Mouse (Mus musculus) liver, embryonic 16.5 days (tissue): ENCODE measurements around the gene Klhl35. TPM values are rescaled to one million over a fixed set of nuclear protein-coding genes. Genes with fewer than 3 reads are reported as not detected.
A peak's percentile ranks its signal among the peaks of the same experiment; 100 is the strongest.

Experiments used
- ATAC-seq: fragments of 200-750 bp; cut with Nextera tagmentation; 2 replicates; pipeline ENCODE4 v1.8.0; 2017; ENCODE audit warnings: low read depth, mild to moderate bottlenecking, moderate number of reproducible peaks, moderate library complexity
- H3K27ac ChIP-seq: fragments of 300-500 bp; sonication (generic); 2 replicates; pipeline ENCODE4 v1.5.1; 2014; ENCODE audit warnings: mild to moderate bottlenecking, low read length
- H3K27me3 ChIP-seq: fragments of 300-500 bp; sonication (generic); 2 replicates; pipeline ENCODE4 v1.6.1; 2014; ENCODE audit warnings: low read depth, low read length, mixed read lengths; ENCODE audit not compliant: control insufficient read depth, insufficient read depth
- H3K36me3 ChIP-seq: fragments of 300-500 bp; sonication (generic); 2 replicates; pipeline ENCODE4 v1.6.1; 2014; ENCODE audit warnings: mild to moderate bottlenecking; ENCODE audit not compliant: control insufficient read depth, insufficient read depth
- H3K4me1 ChIP-seq: fragments of 300-500 bp; sonication (generic); 2 replicates; pipeline ENCODE4 v1.6.1; 2014; ENCODE audit warnings: low read depth, low read length, mixed read lengths; ENCODE audit not compliant: control insufficient read depth
- H3K4me2 ChIP-seq: fragments of 300-500 bp; sonication (generic); 2 replicates; pipeline ENCODE4 v1.6.1; 2014; ENCODE audit warnings: low read depth, low read length, mixed read lengths
- H3K4me3 ChIP-seq: fragments of 300-500 bp; sonication (generic); 2 replicates; pipeline ENCODE4 v1.5.1; 2014; ENCODE audit warnings: low read depth, mild to moderate bottlenecking, low read length
- H3K9ac ChIP-seq: fragments of 300-500 bp; sonication (generic); 2 replicates; pipeline ENCODE4 v1.6.1; 2014; ENCODE audit warnings: low read depth, low read length
- H3K9me3 ChIP-seq: fragments of 300-500 bp; sonication (generic); replicated peaks from 2 replicates; pipeline ENCODE4 v1.6.1; 2016; ENCODE audit warnings: low read length; ENCODE audit not compliant: control insufficient read depth
- WGBS: fragments of 180-500 bp; shearing (Covaris S2); extraction: QIAGEN DNeasy Blood & Tissue Kit; methylation state at CpG from one replicate; pipeline ENCODE4 v1.1.7; 2014; ENCODE audit not compliant: insufficient replicate concordance; 5-methylcytosine and 5-hydroxymethylcytosine counted together
- polyA plus RNA-seq: library from polyadenylated mRNA; unstranded; fragments of >200 nt; fragmentation: Nextera tagmentation; extraction: Ambion mirVana; gene quantifications from 2 replicates; pipeline ENCODE4 v1.2.1, GENCODE M21; 2015

Klhl35 gene
- polyA plus RNA-seq, 1 experiment from 2014 or later: not detected

DNA sequence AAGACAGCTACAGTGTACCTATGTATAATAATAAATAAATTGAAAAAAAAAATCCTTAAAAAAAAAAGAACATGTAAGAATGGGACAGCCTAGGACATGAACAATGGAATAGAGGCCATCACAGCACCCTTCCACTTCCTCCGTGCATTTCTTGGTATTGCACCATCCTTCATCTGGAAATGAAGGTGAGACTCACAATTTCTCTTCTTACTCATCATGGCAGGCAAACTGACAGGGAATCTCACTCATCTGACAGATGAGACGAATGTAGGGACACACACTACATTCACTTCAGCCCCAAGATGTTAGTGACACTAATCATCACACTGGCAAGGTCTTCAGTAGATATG, 9.7 kb downstream of the Klhl35 start:
- H3K4me2 ChIP-seq: no peak overlapping the region
- no peak overlapping the region for H3K4me3 ChIP-seq
- peaks cover 36% of the 10 kb centered on the region for H3K4me1 ChIP-seq
- no peaks in the 10 kb centered on the region; the same call in none of the 2 replicates for H3K27me3 ChIP-seq
- H3K27ac ChIP-seq: no peak overlapping the region
- H3K9ac ChIP-seq: no peak overlapping the region
- 74% methylated on average over 2 of the region's 2 CpGs for WGBS
- H3K9me3 ChIP-seq: no peaks in the 10 kb centered on the region
- 0 out of 2 replicates have a peak, but pooled peaks have one; percentile 1 for ATAC-seq
- H3K36me3 ChIP-seq: peaks cover 31% of the 10 kb centered on the region

GRCm38 (mm10) chr7:99476558-99477114, 10.8 kb downstream of the Klhl35 start:
- no peaks in the 10 kb centered on the region; the same call in 1 of the 2 replicates for H3K27me3 ChIP-seq
- H3K36me3 ChIP-seq: peaks cover 42% of the 10 kb centered on the region
- H3K4me2 ChIP-seq: no peak overlapping the region
- no peaks in the 10 kb centered on the region for H3K9me3 ChIP-seq
- whole genome bisulfite sequencing: 30% methylated on average over 3 of the region's 3 CpGs
- H3K4me3 ChIP-seq: no peak overlapping the region
- no peak overlapping the region for H3K9ac ChIP-seq
- H3K4me1 ChIP-seq: peaks cover 47% of the 10 kb centered on the region
- H3K27ac ChIP-seq: no peak overlapping the region
- no peak for ATAC-seq

- no peak overlapping the region for H3K27ac ChIP-seq
- no peak overlapping the region for H3K4me2 ChIP-seq
- H3K36me3 ChIP-seq: peaks cover 47% of the 10 kb centered on the region
- peaks cover 53% of the 10 kb centered on the region for H3K4me1 ChIP-seq
- no peak overlapping the region for H3K4me3 ChIP-seq
- no peaks in the 10 kb centered on the region for H3K9me3 ChIP-seq
- no peak overlapping the region for H3K9ac ChIP-seq
- H3K27me3 ChIP-seq: no peaks in the 10 kb centered on the region; the same call in 1 of the 2 replicates
- 81% methylated on average over 5 of the region's 5 CpGs for WGBS
- no peak for ATAC-seq
These were observed 11.4 kb downstream of the Klhl35 start for GRCm38 (mm10) chr7:99477235-99477634.

GRCm38 (mm10) chr7:99482637-99483036, 16.8 kb downstream of the Klhl35 start:
- WGBS: 1% methylated on average over 6 of the region's 6 CpGs
- Histone ChIP-seq H3K36me3 (peaks cover 47% of the 10 kb centered on the region), H3K4me3 (peak overlapping the region; percentile 87), H3K4me1 (peaks cover 37% of the 10 kb centered on the region), H3K27ac (peak overlapping the region; percentile 47), H3K4me2 (peak overlapping the region; percentile 92), H3K9me3 (no peaks in the 10 kb centered on the region), H3K27me3 (no peaks in the 10 kb centered on the region), H3K9ac (peak overlapping the region; percentile 86)
- ATAC-seq: no peak

GRCm38 (mm10) chr7:99483271-99483923, 17.6 kb downstream of the Klhl35 start, which contains the start of gene Rps3:
Rps3 (minus strand) TSS chr7:99483738.
- H3K27me3 ChIP-seq: no peaks in the 10 kb centered on the region
- peaks cover 37% of the 10 kb centered on the region for H3K4me1 ChIP-seq
- peaks cover 40% of the 10 kb centered on the region for H3K36me3 ChIP-seq
- peak within 1 kb of the TSS; percentile 86 for H3K9ac ChIP-seq
- under 1% methylated on average over 44 of the region's 45 CpGs for WGBS
- peak within 1 kb of the TSS; percentile 87 for H3K4me3 ChIP-seq
- H3K9me3 ChIP-seq: no peaks in the 10 kb centered on the region
- H3K27ac ChIP-seq: peak within 1 kb of the TSS; percentile 47
- peak within 1 kb of the TSS; percentile 92 for H3K4me2 ChIP-seq
- ATAC-seq: peak; percentile 97

DNA sequence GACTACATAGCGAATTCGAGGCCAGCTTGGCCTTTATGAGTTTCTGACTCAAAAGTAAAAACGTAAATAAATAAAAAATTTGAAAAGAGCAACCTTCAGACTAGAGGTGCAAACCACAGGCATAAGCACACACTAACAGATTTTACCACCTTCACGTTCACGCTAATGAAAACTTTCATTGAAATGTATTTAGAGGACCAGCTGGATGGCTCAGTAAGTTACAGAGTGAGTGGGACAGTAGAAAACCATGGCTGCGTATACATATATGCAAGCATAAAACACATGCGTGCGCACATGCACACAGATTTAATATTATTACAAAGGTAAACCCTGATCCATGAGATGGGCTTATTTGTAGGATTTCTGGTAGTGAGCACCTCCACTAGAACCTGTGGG, 18.1 kb downstream of the Klhl35 start:
- Histone ChIP-seq H3K4me2 (peak overlapping the region; percentile 74), H3K36me3 (peaks cover 35% of the 10 kb centered on the region), H3K27me3 (no peaks in the 10 kb centered on the region), H3K27ac (0 out of 2 replicates have a peak overlapping the region, but pooled peaks have one; percentile 23), H3K9ac (no peak overlapping the region), H3K4me3 (peak overlapping the region; percentile 87), H3K4me1 (peaks cover 37% of the 10 kb centered on the region), H3K9me3 (no peaks in the 10 kb centered on the region)
- 41% methylated on average over 8 of the region's 8 CpGs for WGBS
- ATAC-seq: no peak

DNA sequence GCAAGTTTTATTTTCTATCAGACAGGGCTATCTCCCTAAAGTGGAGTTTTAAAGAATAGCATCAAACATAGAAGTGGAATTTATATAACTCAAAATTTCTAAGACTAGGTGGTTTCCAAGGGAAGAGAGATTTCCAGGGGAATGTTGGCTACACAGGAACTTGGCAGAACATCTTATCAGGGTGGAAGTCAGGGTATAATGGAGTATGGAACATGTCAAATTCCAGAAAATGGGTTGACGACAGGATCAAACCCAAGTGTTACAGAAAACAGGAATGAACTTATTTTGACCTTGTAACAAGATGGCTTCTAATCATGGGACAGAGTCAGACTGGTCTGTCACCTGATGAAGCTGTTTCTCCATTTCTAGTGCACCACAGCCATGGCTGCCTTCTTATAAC, 18.9 kb downstream of the Klhl35 start:
- H3K27ac ChIP-seq: no peak overlapping the region
- peaks cover 35% of the 10 kb centered on the region for H3K4me1 ChIP-seq
- no peak overlapping the region for H3K4me3 ChIP-seq
- peaks cover 27% of the 10 kb centered on the region for H3K36me3 ChIP-seq
- 85% methylated on average over 1 of the region's 1 CpGs for WGBS
- H3K9ac ChIP-seq: no peak overlapping the region
- no peak overlapping the region for H3K4me2 ChIP-seq
- no peaks in the 10 kb centered on the region for H3K9me3 ChIP-seq
- H3K27me3 ChIP-seq: no peaks in the 10 kb centered on the region
- ATAC-seq: no peak

DNA sequence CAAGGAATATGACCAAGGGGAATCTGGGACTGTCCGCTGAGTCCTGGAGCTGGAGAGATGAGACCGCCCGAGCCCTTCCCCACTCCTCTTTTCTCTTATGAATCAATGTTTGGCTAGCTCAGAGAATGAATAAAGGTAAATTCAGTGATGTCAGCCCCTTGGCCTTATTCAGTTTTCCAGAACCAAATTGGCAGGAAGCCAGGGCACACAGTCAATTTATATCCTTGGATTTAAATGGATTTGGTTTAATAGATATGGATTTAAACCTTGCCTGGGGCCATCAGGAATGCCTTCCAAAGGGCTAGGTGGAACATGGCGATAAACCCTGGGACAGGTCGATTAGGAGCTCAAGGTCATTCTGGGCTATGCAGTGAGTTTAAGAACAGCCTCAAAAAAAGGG, 23.9 kb downstream of the Klhl35 start:
- no peak for ATAC-seq
- H3K27me3 ChIP-seq: no peaks in the 10 kb centered on the region
- H3K4me2 ChIP-seq: no peak overlapping the region
- H3K4me1 ChIP-seq: no peaks in the 10 kb centered on the region
- H3K36me3 ChIP-seq: no peaks in the 10 kb centered on the region
- H3K9ac ChIP-seq: no peak overlapping the region
- H3K4me3 ChIP-seq: no peak overlapping the region
- H3K27ac ChIP-seq: no peak overlapping the region
- no peaks in the 10 kb centered on the region for H3K9me3 ChIP-seq
- WGBS: 74% methylated on average over 5 of the region's 5 CpGs

- H3K4me3 ChIP-seq: no peak overlapping the region
- no peaks in the 10 kb centered on the region for H3K9me3 ChIP-seq
- H3K4me2 ChIP-seq: no peak overlapping the region
- H3K9ac ChIP-seq: no peak overlapping the region
- no peaks in the 10 kb centered on the region for H3K27me3 ChIP-seq
- H3K36me3 ChIP-seq: no peaks in the 10 kb centered on the region
- ATAC-seq: no peak
- no peak overlapping the region for H3K27ac ChIP-seq
- peaks cover 14% of the 10 kb centered on the region for H3K4me1 ChIP-seq
- WGBS: 58% methylated on average over 1 of the region's 1 CpGs
These were observed 33.3 kb downstream of the Klhl35 start for GRCm38 (mm10) chr7:99499128-99499527.
